10 mouse cellular contexts compared by ENCODE assay signal in genomic region chr14:34614551-34614950, GRCm38 (mm10). TPM values are rescaled to one million over a fixed set of nuclear protein-coding genes. Genes with fewer than 3 reads are reported as not detected.
A peak's percentile ranks its signal among the peaks of the same experiment; 100 is the strongest.
DNase-seq lines count a peak whose midpoint lies in the region; ATAC-seq and TF ChIP-seq lines count a peak whose summit lies in the region.
"Had no signal": no experiment of that assay in that cellular context is flagged by ENCODE, and none has a peak within 500 bp of the region (broad histone marks: within the 10 kb centered on the region; RNA-seq: fewer than 3 reads in every experiment).

No protein-coding gene starts in this region.

- TF ChIP-seq CTCF in intestine, postnatal 0 days (IDR thresholded peaks at IDR 0.05; ENCODE audit: low read depth): no peak

- no peak for ATAC-seq in lung, embryonic 15.5 days (ENCODE audit: borderline replicate concordance, extremely low read depth, low FRiP score, low TSS enrichment)
- no peak for ATAC-seq in intestine, postnatal 0 days
- no peak for ATAC-seq in neural tube, embryonic 13.5 days (ENCODE audit: low read depth)

- H3K4me2 ChIP-seq in lung, embryonic 15.5 days: peak overlapping the region; percentile 48
- H3K4me2 ChIP-seq in intestine, postnatal 0 days (replicated peaks; ENCODE audit: low read depth): peak overlapping the region; percentile 58
- H3K4me2 ChIP-seq in neural tube, embryonic 13.5 days: peak overlapping the region; percentile 46

- no peaks in the 10 kb centered on the region for H3K9me3 ChIP-seq in lung, embryonic 15.5 days
- H3K9me3 ChIP-seq in forebrain, embryonic 10.5 days: no peaks in the 10 kb centered on the region
- no peaks in the 10 kb centered on the region for H3K9me3 ChIP-seq in intestine, postnatal 0 days (ENCODE audit: control insufficient read depth)
- H3K9me3 ChIP-seq in neural tube, embryonic 13.5 days: no peaks in the 10 kb centered on the region

- peaks cover 25% of the 10 kb centered on the region for H3K27me3 ChIP-seq in lung, embryonic 15.5 days
- peaks cover 59% of the 10 kb centered on the region for H3K27me3 ChIP-seq in forebrain, embryonic 10.5 days (ENCODE audit: poor library complexity, severe bottlenecking)
- H3K27me3 ChIP-seq in intestine, postnatal 0 days (replicated peaks; ENCODE audit: control insufficient read depth, insufficient read depth, low read length): no peaks in the 10 kb centered on the region
- H3K27me3 ChIP-seq in neural tube, embryonic 13.5 days: peaks cover 38% of the 10 kb centered on the region

- DNase-seq in lung, adult 18-20 months: no peak
- DNase-seq in forebrain, embryonic 10.5 days (ENCODE audit: extremely low spot score, low spot score): no peak
- DNase-seq in cerebellum, adult 9-11 months: no peak
- no peak for DNase-seq in embryo, embryonic 9.5 days (ENCODE audit: extremely low spot score)
- DNase-seq in spleen, postnatal 36 days (ENCODE audit: low spot score in 2 of 2): no peak
- DNase-seq: cerebellum, adult 2 months; heart, adult 11 months had no signal

- WGBS in lung, embryonic 15.5 days: 15% methylated on average over 15 of the region's 15 CpGs
- whole genome bisulfite sequencing in forebrain, embryonic 10.5 days: 4% methylated on average over 15 of the region's 15 CpGs
- 43% methylated on average over 15 of the region's 15 CpGs for WGBS in intestine, postnatal 0 days
- WGBS in neural tube, embryonic 13.5 days: 11% methylated on average over 15 of the region's 15 CpGs

- H3K9ac ChIP-seq in lung, embryonic 15.5 days: no peak overlapping the region
- no peak overlapping the region for H3K9ac ChIP-seq in intestine, postnatal 0 days (ENCODE audit: low read depth, low read length)
- no peak overlapping the region for H3K9ac ChIP-seq in neural tube, embryonic 13.5 days

- H3K4me1 ChIP-seq in lung, embryonic 15.5 days: peaks cover 7% of the 10 kb centered on the region; the same call in 1 of the 2 replicates
- H3K4me1 ChIP-seq in forebrain, embryonic 10.5 days: peaks cover 14% of the 10 kb centered on the region
- no peaks in the 10 kb centered on the region for H3K4me1 ChIP-seq in intestine, postnatal 0 days (replicated peaks; ENCODE audit: control insufficient read depth, insufficient read depth, low read length)
- H3K4me1 ChIP-seq in neural tube, embryonic 13.5 days (replicated peaks): peaks cover 14% of the 10 kb centered on the region; the same call in 1 of the 2 replicates

- H3K27ac ChIP-seq in lung, embryonic 15.5 days: no peak overlapping the region
- no peak overlapping the region for H3K27ac ChIP-seq in forebrain, embryonic 10.5 days
- no peak overlapping the region for H3K27ac ChIP-seq in intestine, postnatal 0 days (ENCODE audit: low read depth, low read length)
- no peak overlapping the region for H3K27ac ChIP-seq in neural tube, embryonic 13.5 days (replicated peaks)

- no peaks in the 10 kb centered on the region for H3K36me3 ChIP-seq in lung, embryonic 15.5 days
- no peaks in the 10 kb centered on the region for H3K36me3 ChIP-seq in forebrain, embryonic 10.5 days (replicated peaks)
- H3K36me3 ChIP-seq in intestine, postnatal 0 days (ENCODE audit: control insufficient read depth, insufficient read depth): no peaks in the 10 kb centered on the region
- no peaks in the 10 kb centered on the region for H3K36me3 ChIP-seq in neural tube, embryonic 13.5 days

- peak overlapping the region; percentile 15 for H3K4me3 ChIP-seq in lung, embryonic 15.5 days
- peak overlapping the region; percentile 45 for H3K4me3 ChIP-seq in forebrain, embryonic 10.5 days
- no peak overlapping the region for H3K4me3 ChIP-seq in intestine, postnatal 0 days (ENCODE audit: low read depth, low read length)
- no peak overlapping the region for H3K4me3 ChIP-seq in neural tube, embryonic 13.5 days

RNA-seq across cellular contexts. Expression of gene Opn4, which starts 14.6 kb away (rescaled TPM):
- polyA plus RNA-seq in lung, embryonic 15.5 days (2015; fragmentation: Nextera tagmentation; extraction: Ambion mirVana): 0.15 and 0.29 TPM in 2 replicates
- polyA plus RNA-seq in forebrain, embryonic 10.5 days (2016; fragmentation: Nextera tagmentation; extraction: Ambion mirVana): 0.47 and 1.0 TPM in 2 replicates
- polyA plus RNA-seq in intestine, postnatal 0 days (2015; fragmentation: Nextera tagmentation; extraction: Ambion mirVana): 0.26 and 0.69 TPM in 2 replicates
- not detected in 2 replicates for polyA plus RNA-seq in neural tube, embryonic 13.5 days (2015; fragmentation: Nextera tagmentation; extraction: Ambion mirVana)

RNA-seq across cellular contexts. Expression of gene Ldb3, which starts 26.1 kb away (rescaled TPM):
- polyA plus RNA-seq in lung, embryonic 15.5 days (2015; fragmentation: Nextera tagmentation; extraction: Ambion mirVana): 8.3 and 9.5 TPM in 2 replicates
- 0.05 and 0.06 TPM in 2 replicates for polyA plus RNA-seq in forebrain, embryonic 10.5 days (2016; fragmentation: Nextera tagmentation; extraction: Ambion mirVana)
- polyA plus RNA-seq in intestine, postnatal 0 days (2015; fragmentation: Nextera tagmentation; extraction: Ambion mirVana): 15.2 and 16.2 TPM in 2 replicates
- 0.87 and 1.3 TPM in 2 replicates for polyA plus RNA-seq in neural tube, embryonic 13.5 days (2015; fragmentation: Nextera tagmentation; extraction: Ambion mirVana)

RNA-seq across cellular contexts. Expression of gene Wapl, which starts 59.2 kb away (rescaled TPM):
- polyA plus RNA-seq in lung, embryonic 15.5 days (2015; fragmentation: Nextera tagmentation; extraction: Ambion mirVana): 24.8 and 25.7 TPM in 2 replicates
- polyA plus RNA-seq in forebrain, embryonic 10.5 days (2016; fragmentation: Nextera tagmentation; extraction: Ambion mirVana): 25.7 and 26.3 TPM in 2 replicates
- polyA plus RNA-seq in intestine, postnatal 0 days (2015; fragmentation: Nextera tagmentation; extraction: Ambion mirVana): 18.2 and 20.2 TPM in 2 replicates
- polyA plus RNA-seq in neural tube, embryonic 13.5 days (2015; fragmentation: Nextera tagmentation; extraction: Ambion mirVana): 18.3 and 21.2 TPM in 2 replicates

Comparison
In these comparisons a context has a peak if more than half of its experiments do, and no peak if none do; other contexts are left out.
1. H3K4me3 ChIP-seq: peak in lung, embryonic 15.5 days (single experiment) and forebrain, embryonic 10.5 days (single experiment); none in intestine, postnatal 0 days (single experiment) and neural tube, embryonic 13.5 days (single experiment).
2. Peak in every context shown above with its lines, with median percentiles within 50 percentile points of each other: H3K4me2 ChIP-seq.